Mouse (Mus musculus) embryo, embryonic 11.5 days (tissue): ENCODE data around the gene Efcab14.
A peak's percentile ranks its signal among the peaks of the same experiment; 100 is the strongest.

ENCODE experiments used
- DNase-seq: peaks from one replicate; pipeline ENCODE4 v3.0.0-alpha.2; 2012; ENCODE audit warnings: low read depth, low spot score

Gene Efcab14

DNA sequence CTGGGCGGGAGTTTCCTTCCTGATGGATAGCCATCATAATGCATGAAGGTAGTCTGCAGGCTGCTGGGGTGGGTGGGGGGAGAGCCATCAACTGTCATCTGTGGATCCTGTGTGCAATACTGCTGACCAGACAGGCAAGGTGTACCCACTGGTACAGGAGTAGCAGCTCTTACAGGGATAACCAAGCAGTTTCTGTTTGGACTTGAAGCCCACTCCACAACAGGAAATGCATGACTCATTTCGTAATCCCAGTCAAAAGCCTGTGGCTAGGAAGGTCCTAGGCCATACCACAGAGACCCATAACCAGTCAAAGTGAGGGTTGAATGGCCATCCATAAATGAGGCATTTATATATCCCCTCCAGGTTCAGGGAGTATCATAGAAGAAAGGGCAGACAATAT is 40.1 kb downstream of the Efcab14 start:
- no peak for DNase-seq

DNA sequence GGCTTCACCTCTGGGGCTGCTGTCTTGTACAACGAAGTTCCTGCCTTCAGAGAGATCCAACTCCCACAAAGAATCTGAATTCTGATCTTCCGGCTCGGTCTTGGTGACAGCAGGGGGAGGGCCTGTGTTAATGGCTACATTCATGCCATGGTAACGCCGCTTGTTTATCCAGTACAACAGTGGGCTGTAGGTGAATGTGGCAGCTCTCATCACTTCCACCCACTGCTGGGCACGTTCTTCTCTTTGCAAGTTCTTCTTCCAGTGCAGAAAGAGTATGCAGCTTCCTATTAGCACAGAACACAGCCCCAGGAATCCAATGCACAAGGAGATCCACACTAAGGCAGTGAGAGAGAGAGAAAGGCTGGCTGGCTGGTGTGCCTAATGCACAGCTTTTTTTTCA is 42.7 kb downstream of the Efcab14 start:
- no peak for DNase-seq

DNA sequence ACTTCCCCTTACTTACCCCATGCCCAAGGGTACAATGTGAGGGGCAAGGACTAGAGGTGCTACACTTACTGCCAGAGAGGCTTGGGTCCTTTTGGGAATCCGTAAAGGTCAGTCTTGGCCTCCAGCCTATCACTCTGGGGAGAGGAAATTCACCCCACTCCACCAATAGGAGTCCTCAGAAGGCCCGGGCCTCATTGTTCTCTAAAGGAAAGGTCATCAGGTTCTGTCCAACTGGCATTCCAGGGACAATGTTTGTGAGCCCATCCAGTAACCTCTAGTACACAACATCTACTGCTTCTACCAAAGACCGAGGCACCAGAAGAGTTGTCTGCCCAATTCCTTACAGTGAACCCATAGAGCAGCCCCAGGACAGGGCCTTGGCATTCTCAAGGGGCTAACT is 43.4 kb downstream of the Efcab14 start, which contains the start of gene Tex38:
Gene Tex38 (minus strand): TSS at position 101 of the 400 bp plus-strand sequence.
- no peak for DNase-seq

DNA sequence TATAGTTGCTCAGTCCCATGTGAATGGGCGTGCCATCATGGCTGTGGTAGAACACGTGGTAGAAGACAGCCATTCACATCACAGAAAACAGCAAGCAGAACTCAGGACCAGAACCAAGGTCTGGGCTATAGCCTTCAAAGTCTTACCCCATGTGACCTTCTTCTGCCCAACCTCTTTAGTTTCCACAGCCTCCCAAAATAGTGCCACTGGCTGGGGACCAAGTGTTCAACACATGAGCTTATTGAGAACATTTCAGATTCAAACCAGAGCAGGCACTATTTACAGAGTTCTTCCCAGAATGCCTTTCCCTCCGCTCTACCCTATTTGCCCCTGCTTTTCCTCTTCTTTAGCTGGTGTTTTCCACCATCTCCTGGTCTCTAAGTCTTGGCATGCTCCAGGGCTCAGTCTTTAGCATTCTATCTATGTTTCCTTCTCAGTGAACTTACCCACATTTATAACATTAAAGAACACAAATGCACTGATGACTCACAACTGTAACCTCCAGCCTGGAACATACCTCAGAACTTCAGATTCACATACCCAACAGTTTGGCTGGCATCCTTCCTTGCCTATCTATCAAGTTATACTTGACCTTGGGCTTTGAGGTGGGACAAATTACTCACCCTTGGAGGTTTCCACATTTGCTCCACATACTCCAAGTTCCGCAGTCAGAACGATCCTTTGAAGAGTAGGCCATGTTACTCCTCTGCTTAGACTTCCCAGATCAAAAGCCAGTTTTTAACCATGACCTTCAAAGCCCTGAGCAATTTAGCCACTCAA is 44.7 kb downstream of the Efcab14 start:
- no peak for DNase-seq

DNA sequence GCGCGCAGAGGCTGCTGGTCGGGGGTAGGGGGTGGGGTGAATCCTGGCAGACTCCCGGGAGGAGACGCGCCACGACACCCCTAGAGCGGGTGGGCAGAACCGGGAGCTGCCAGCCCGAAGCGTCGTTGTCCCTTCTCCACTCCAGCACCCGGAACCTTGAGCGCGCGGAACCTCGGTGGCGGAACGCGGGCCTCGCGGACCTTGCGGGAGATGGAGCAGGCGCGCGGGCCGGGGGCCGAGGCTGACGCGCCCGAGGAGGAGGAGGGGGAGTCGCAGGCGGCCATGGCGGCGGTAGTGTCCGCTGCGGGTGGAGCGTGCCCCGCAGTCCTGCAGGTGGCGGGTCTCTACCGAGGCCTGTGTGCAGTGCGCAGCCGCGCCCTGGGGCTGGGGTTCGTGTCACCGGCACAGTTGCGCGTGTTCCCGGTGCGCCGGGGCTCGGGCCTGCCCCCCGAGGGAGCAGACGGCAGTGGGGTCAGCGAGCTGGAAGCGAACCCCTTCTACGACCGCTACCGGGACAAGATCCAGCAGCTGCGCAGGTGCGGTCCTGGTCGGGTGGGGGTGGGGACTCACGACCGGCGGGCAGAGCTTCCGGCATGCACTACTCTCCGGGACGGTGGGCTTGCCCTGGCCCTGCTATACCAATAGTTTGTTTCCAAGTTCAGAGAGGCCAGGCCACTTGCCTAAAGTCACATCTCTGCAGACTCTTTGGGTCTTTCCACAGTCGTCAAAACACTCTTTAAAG is 47.4 kb downstream of the Efcab14 start, which contains the start of gene Atpaf1:
Gene Atpaf1 (plus strand): TSS at position 44 of the 742 bp plus-strand sequence.
- DNase-seq, result peak; percentile 39

DNA sequence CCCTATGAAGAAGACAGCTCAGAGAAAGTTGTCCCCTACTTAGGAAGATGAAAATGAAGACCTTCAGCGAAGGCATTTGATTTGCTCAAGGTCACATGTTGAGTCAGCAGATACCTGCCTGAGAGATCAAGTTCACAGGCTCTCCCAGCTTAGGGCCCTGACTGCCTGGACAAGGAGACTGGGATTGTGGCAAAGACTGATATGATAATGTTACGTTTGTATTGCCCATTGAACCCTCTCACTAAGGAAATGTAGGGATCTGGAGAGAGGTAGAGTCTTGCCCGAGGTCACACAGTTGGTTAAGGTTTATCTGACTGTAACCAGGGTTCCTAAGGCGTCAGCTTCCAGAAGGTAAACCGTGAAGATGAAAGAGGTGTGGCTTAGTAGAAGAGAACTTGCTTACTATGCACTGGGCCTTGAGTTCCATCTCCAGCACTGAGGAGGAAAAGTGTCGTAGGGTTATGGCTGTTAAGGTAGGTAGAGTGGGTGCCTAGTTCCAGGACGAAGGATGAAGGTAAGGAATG is 48.0 kb downstream of the Efcab14 start:
- no peak for DNase-seq

DNA sequence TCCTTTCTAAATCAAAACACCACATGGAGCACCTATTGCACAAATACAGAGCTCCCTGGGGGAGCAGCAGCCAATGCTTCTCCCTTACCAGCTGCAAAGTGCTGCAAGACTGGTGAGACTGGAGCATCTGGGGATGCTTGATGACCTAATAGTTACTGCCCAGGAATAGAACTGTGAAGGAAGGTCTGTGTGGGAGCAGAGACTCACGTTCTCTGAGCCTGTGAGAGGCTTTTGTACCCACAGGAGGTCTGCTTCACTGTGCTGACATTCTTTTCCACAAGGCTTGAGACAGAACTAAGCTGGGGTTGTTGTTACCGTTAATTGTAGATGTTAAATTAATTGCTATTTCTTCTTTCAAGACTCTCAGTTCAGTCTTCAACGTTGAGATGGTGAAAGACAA is 53.3 kb downstream of the Efcab14 start:
- DNase-seq, result no peak

DNA sequence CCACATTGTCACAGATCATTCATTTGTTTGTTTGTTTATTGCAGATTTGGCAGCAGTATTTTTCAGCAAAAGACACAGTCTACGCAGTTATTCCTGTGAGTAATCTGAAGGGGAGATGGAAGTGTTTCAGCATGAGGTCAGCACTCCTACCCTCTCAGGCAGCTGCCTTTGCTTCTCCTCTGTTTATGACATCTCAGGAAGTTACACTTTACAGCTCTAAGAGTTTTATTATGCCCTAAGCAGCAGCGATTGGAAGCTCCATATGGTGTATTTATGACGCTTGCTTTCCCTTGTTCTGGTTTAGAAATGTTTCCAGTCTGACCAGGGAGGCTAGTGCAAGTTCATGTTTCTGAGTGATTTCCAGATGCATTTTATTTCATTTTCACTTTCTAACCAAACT is 57.8 kb downstream of the Efcab14 start:
- no peak for DNase-seq

DNA sequence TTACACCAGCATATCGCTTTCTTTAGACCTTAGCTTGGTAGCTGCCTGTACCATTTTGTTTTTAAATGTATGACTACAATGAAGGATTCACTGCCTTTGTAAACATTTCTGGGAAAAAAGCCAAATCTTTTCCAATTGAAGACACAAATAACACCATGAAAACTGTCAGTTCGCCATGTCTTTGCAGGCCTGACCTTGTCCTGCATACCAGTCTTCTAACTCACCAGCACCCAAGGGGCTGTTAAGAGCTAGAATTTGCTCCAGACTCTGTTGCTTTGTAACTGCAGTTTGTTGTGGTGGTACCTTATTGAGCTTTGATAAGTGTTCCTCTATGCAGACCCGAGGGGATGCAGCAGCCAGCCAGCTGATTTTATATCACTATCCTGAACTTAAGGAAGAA is 62.4 kb downstream of the Efcab14 start:
- no peak for DNase-seq

DNA sequence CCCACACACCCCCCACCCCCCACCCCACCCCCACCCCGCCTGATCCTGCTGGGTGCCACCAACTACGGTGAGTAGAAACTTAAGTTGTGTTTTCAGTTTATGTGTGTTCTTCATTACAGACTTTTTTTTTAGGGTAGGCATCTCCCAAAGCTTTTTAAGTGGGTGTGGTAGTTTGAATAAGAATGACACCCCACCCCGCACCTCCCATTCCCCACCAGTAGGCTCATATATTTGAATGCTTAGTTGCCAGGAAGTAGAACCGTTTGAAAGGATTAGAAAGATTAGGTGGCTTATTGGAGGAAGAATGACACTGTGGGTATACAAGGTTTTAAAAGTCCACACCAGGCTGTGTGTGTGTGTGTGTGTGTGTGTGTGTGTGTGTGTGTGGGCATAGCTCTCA is 74.8 kb downstream of the Efcab14 start:
- no peak for DNase-seq

DNA sequence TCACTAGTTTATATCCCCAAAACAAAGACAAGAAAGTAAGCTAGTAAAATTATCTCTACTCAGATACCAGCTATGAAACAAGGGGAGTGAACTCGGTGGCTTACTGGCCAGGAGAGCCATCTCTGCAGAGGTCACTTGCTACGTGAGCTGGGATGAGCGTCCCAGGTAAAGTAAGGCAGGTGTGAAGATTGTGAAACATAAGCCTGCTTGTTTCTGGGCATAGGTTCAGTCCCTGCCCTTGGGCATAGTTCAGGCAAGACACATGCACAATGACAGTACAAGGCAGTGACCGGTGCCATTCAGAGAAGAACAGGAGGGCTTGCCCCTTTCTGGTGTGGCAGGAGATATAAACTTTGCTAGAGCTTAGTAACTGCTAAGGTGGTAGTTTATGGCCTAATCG is 78.1 kb downstream of the Efcab14 start:
- no peak for DNase-seq

DNA sequence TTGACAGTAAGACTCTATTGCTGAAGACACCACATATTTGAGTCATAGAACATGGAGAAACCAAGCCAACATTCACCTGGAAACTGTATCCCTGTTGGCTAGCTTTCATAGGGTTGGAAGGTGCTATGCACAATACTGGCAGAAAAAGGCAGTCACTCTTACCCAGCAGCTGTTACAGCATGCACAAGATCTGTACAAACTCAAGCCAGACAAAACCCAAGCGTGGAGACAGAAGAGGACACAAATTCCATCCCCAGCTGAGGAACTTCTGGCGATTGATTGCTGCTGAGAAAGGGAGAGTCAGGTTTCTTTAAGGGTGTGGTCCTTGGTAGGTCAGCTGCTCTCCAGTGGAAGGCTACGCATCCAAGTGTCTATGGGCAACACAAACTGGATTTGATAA is 82.7 kb downstream of the Efcab14 start:
- no peak for DNase-seq

DNA sequence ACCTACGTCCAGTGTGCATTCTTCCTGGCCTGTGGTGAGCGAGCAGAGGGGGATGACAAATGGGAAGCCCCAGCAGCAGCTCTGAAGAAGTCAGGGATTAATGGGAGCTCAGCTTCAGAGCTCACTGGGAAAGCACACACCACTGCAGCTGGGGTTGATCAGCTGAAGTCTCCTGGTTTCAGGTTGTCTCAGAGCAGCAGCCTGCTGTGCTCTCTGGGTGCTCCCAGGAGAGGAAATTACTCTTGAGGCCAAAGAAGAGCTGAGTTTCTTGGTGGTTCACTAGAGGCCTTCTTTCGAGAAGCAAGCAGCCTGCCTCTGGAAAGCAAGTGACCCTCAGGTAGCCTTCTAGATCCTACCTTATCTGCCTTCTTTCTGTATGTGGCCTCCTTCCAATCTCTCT is 83.4 kb downstream of the Efcab14 start:
- DNase-seq, result no peak

DNA sequence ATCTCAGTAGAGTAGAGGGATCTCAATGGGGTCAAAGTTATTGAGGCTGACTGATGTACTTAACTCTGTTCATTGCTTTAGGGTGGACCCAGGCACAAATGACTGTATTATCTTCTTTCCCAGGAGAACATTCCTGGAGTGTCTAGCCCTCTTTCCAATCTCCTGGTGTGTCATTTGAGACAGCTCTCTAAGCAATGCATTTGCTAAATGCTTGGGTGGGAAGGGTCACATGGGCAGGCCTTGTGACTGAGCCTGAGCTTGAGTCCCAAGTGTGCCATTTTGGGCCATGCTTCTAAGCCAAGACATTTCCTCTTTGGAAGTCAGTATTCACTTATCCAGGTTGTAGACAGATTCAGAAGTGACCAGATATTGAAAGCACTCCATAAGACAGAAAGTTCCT is 83.9 kb downstream of the Efcab14 start:
- DNase-seq, result no peak

DNA sequence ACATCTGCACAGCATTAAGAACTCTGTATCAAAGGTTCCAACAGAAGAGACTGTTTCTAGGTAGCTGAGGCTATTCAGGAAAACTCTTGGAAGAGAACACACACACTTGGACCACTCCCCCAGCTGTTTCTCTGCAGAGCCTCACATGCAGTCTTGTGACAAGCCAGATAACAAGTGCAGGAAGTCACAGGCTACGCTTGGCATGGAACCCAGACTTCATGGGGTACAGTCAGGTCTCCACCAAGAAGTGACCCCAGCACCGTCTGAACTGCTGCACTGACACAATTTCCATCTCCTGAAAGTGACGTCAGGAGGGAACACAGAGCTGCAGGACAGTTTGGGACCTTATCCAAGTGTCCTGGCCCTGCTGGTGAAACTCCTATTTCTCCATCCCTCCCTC is 84.4 kb downstream of the Efcab14 start:
- no peak for DNase-seq

DNA sequence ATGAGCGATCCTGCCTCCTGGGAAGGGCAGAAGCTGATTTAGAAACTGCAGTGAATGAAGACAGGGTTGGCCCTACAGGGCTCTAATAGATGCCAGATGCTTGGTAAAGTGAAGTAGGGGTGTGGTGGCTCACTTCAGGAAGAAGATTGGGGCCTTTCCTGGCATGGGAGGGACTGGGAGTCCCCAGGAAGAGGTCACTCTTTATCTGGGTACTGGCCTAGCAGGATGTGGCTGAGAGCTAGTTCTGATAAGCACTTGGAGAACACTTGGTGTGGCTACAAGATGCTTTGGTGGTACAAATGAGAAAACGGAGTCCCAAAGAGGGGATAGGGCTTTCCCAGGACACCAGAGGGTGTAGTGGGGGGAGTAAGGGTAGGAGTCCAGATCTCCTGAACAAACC is 86.6 kb downstream of the Efcab14 start:
- DNase-seq, result no peak

DNA sequence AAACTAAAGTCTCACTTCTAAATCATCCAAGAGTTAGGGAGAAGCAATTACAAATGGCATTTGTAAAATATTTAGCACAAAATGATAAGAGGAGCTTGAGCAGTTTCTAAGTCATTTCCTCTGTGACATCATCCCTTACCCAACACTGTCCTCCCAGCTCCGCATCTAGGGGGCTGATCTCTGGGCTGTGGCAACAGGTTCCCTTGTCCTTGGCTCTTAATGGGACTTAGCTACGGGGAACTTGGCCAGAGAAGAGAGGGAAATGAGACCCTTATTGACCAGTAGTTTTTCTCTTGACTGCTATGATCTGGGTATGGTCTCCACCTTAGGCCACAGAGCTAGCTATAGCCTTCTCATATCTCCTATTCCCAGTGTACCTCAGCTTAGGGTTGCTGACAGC is 87.7 kb downstream of the Efcab14 start:
- DNase-seq, result no peak
